Mouse (Mus musculus): ENCODE measurements around the gene Cartpt.
"Not testable (repeated sequence)": the region's sequence is repeated elsewhere in the genome, so short reads cannot be mapped to it uniquely, and the experiment has no call there.

The Cartpt gene

GRCm38 (mm10) chr13:99853131-99853530, 47.8 kb downstream of the Cartpt start:
- DNase-seq, result no peak

- not testable (repeated sequence) for DNase-seq
These were observed 48.5 kb downstream of the Cartpt start for GRCm38 (mm10) chr13:99852416-99852815.

- DNase-seq, result no peak
These were observed 49.9 kb downstream of the Cartpt start for GRCm38 (mm10) chr13:99851026-99851425.

GRCm38 (mm10) chr13:99849597-99849996, 51.3 kb downstream of the Cartpt start:
- no peak for DNase-seq

All from kidney, adult 18-20 months (tissue).